Mouse (Mus musculus) frontal cortex, postnatal 36 days (tissue): Measurements from ENCODE around the gene Grin2d.
"Not testable (repeated sequence)": the region's sequence is repeated elsewhere in the genome, so short reads cannot be mapped to it uniquely, and the experiment has no call there.

ENCODE experiments used
- DNase-seq, 2 experiments: peaks; one replicate each; pipeline ENCODE4 v3.0.0; 2022; ENCODE audit warnings: low spot score in 2 of 2

Gene Grin2d

DNA sequence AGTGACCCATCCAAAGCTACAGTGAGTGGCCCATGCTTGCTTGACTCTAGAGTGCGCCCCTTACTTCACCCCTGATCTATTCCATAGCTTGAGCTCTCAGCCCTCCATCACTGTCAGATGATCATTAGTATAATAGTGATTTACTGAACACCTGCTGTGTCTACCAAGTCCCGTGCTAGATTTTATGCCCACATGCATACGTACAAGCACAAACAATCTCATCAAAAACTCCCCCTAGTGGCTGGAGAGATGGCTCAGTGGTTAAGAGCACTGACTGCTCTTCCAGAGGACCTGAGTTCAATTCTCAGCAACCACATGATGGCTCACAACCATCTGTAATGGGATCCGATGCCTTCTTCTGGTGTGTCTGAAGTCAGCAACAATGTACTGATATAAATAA lies 19.9 kb upstream of the Grin2d start:
- DNase-seq, result not testable (repeated sequence)

DNA sequence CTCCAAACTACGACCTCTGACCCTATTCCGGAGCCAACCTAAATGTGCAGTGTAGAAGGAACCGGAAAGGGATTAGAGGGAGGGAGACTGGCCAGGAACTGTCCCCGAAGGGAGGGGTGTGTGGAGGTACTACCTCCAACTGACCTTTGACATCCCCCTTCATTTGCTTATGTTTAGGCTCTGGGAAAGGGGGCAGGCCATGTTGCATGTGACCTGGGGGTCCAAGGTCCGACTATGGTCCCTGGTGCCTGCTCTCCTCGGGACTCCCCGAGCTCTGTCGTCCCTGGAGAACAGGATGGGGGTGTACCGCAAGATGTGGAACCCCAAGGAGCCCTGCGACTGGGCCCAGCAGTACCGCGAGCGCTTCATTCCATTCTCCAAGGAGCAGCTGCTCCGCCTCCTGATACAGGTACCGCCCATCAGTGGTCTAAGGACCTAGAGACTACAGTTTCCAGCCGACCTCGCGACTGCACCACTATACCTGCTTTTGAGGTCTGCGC lies 19.1 kb upstream of the Grin2d start:
- peak; percentile 60 to 66 for DNase-seq

DNA sequence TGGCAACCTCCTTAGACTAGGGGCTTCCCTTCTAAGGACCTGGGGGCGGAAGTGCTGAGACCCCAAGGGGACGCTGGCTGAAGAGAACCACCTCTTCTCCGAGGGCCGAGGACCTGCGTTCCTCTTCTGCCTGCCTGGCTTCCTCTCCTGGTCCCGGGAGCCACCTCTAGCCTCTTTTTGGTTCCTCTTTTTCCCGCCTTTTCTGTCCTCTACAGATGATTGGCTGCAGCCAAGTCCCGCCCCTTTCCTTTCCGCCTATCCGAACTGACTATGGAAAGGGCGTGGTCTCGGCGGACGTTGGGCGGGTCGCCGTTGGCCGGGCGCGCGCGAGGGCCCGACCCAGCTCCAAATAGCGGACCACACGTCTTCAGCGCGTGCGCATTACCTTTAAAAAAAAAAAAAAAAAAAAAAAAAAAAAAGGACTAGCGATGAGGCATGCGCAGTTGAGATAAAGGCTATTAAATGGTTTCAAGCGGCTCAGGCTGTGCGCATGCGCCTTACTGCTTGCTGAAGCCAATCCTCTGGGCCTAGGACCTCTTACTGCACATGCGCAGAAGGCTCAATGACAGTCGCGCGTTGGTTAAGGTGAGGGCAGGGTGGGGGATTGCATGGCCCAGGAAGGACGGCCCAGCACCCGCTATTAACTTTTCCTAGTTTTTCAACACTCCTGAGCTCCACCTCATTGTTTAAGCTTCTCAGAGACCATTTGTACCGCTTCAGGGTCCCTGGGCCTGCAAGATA lies 18.5 kb upstream of the Grin2d start, which contains the start of the genes Syngr4 and Tmem143:
Gene Syngr4, minus strand, starts transcription at position 198 of the 741 bp plus-strand sequence.
Gene Tmem143, plus strand, starts transcription at position 425 of the 741 bp plus-strand sequence.
- DNase-seq, result peak; percentile 93 to 96

DNA sequence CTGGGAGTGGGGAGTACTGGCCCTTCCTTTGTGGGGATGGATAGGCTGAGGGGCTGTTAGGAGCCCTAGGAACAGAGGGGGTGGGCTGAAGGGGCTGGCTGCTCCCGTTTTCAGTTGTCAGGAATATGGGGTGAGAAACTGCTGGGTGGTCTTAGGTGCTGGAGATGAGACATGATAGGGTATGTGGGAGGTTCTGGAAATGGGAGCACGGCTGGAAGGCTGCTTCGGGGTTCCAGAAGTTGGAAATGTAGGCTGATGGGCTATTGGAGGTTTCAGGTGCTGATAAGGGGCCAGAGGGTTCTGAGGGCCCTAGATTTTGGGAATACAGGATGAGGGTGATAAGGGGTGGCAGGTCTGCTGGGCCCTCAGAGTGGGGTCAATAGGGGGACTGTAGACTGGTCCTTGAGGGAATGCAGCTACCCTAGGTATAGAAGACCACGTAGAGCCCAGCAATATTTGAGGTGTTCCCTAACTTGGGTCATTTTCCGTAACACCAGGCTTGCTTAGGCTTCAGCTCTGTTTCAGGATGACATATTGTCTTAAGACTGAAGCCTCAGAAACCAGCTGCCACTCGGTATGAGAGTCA lies 17.8 kb upstream of the Grin2d start:
- no peak for DNase-seq

DNA sequence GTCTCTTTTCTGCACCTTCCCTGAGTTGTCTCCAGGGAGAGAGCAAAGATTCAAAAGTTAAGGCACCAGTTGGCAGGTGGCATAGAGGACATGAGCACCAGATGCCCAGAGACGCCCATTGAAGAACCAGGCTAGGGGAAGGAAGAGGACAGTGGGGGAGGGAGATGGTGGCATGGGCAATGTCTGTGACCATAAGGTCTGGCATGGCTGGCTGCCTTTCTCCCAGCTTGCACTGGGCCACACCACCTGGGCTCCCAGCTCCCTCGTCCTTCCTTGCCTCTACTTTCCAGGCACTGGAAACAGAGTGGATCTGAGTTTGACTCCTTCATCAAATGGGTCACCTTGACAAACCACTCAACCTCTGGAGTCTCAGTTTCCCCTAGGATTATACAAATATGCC lies 14.5 kb upstream of the Grin2d start:
- DNase-seq, result no peak

DNA sequence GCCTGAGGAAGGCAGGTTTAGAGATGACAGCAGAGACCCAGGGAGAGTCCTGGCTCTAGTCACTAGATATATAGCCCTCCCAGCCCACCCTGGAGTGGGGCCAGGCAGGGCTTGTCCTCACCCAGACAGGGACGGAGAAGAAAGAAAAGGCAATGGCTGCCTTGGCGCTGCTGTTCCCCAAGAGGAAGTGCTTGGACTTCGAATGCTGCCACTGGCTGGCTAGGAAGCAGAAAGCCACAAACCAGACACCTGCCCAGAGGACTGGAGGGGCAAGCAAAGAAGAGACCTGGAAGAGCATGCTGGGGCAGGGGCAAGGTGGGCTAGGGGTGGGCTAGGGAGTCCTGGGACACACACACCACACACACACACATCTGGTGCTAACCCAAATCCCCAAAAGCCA lies 9.1 kb upstream of the Grin2d start:
- DNase-seq, result no peak

DNA sequence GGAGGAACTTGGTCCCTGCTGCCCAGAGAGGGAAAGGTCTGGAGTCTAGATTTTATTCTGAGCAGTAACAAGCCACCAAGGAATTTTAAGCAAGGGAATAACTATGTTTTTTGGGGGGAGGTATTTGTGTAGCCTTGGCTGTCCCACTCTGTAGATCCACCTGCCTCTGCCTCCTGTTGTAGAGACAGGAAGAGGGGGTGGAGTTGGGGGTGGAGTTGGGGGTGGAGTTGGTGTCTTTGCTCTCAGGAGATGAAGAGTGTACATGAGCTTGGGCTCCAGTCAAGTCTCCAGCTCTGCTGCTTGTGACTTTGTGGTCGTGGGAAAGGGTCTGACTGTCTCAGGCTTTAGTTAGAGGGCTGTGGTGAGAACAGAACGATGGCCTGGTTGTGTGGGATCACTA lies 2.8 kb upstream of the Grin2d start:
- no peak for DNase-seq

DNA sequence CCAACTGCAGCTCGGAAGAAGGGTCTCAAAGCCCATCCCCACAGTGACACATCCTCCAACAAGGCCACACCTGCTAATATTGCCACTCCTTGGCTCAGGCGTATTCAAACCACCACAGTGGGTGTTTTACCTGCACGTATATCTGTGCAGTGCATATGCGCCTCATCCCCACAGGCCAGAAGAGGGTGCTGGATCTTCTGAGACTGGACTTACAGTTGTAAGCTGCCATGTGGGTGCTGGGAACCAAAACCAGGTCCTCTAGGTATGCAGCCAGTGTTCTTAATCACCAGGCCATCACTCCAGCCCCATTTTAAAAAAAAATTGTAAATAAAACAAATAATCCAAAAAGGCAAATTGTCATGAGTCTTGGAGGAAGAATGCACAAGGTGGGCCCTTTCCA lies 2.4 kb upstream of the Grin2d start:
- DNase-seq, result no peak

DNA sequence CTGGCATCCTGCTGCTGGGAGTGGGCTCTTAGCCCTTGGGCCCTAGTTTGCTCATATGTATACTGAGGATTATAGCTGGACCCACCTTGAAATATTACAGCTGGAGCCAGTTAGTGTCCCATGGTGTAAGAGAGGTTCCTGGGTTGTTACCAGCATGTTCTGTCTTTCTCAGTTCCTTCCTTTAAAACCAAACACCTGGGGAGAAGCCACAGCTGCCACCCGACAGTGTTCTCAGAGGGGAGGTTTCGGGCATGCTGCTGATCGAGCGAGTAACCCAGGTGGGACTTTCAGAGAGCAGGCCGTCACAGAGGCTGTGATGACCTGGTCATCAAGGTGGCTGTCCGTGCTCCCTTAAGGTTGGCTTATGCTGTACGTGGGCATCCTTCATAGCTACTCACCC lies 1.3 kb downstream of the Grin2d start:
- no peak for DNase-seq

DNA sequence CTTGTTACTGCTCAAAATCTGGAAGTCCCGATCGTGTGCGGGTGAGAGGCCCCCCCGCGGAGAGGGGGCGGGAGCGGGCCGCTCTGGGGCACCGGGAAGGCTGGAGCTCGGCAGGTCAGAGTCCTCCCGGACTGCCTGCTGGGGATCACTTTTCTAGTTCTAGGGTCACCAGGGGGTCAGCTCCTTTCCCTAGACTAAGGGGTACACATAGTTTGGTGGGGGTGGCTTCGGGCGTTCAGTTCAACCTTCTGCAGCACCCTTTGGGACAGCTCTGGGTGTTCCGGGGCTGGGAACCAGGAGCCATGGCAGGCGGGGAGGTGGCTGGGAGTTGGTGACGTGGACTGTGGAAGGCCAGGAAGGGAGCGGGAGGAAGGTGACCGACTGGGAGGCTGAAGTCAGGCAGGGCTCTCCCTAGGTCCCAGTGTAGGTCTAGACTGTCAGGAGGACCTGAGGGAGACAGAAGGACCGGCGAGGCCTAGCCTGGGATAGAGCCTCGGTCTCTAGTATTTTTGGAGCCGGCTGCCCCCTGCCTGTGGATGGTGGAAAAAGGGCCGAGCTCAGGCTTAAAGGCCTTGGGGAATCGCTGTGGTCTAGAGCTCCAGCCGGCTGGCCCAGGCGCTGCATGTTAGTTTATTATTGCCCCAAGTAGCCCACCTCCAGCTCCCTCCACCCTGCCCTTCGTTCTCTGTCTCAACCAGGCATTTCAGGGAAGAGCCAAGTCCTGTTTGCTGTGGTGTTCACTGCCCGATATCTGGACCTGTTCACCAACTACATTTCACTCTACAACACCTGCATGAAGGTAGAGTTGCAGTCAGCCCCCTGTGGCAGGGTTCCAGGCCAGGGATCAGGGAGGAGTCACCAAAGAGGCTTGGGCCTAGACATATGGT lies 4.9 kb downstream of the Grin2d start:
- peak; percentile 54 to 61 for DNase-seq

DNA sequence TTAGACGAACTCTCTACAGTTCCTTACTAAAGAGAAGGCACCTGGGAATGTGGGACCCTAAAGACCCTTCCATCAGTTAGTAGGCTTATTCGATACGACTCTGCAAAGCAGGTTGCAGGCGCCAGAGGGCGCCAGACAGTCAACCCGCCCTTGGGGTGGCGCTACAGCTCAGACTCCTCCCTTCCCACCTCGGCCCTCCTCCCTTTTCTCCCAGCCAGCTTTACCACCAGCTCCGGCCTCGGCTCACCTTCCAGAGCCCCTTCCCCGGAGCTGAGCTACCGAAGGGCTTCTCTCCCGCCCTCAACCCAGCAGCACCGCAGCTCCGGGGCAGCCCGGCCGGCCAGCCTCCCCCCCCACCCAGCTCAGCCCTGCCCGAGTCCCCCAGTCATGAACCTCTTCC lies 5.6 kb downstream of the Grin2d start, which contains the start of gene Kdelr1:
Gene Kdelr1, plus strand, starts transcription at position 149 of the 400 bp plus-strand sequence.
- DNase-seq, result peak; percentile 89 to 91

DNA sequence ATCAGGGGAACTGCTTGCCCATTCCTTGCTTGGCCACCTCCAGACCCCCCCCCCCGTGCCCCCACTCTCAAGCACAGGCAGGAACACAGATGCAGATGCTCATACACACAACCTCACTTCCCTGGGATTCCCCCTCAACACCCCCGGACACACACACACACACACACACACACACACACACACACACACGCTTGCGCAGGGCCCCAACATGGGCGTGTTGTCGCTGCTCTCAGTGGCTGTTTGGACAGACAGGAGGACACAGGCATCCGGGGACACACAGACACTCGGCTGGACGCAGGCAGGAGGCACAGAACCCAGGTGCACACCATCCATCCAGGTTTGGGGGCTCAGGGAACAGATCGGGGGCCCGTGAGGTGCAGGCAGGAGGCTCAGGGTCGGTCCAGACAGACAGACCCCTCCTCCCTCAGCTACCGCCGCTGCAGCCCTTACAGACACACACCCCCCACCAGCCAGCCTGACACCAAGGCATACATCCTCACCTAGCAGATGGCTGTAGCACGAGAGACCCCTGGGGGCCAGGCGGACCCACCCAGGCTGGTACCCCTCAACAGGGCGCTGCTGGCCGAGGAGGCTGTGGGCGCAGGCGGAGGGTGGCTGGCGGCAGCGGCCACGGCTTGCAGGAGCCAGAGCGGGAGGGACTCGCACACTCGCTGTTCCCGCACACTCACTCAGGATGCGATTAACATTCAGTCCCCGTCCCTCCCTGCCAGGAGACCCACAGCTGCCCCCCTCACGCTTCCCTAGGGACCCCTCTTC lies 7.7 kb downstream of the Grin2d start:
- DNase-seq, result no peak

DNA sequence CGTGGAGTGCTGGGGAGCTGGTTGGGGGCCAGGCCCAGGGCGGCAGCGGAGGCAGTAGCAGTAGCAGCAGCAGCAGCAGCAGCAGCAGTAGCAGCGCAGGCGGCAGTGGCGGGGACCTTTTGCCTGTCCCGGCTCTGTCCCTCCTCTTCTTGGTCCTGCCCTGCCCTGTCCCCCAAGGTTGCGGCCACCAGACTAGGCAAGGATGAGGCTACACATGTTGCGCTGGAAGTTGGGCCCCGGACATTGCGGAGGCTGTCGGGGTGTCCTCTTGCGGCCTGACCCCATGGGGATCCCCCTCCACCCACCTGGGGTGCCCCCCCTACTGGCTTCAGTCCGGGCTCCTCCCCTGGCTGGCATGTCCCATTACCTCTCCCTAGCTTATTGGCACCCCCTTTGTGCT lies 8.4 kb downstream of the Grin2d start:
- no peak for DNase-seq

DNA sequence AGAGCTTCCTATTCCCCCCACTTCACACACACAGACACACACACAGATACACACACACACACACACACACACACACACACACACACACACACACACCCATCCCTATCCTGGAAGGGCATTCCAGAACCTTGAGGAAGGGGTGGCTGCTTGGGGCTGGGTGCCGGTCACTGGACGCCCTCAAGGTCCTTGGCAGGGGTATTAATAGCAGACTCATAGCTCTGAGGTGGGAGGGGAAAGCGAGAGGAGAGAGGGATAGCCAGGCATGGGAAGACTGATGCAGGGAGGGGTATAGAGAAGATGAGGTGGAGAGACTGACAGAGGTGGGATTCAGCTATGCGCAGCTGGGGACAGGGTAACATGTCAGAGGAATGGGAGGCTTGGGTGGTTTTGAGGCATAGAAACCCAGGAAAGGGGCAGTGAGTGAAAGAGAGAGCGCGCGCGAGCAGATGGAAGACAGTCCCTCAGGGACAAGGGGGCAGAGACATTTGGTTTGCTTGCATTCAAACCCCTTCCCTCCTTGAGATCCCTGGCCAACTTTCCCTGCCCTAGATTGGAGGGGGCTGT lies 9.0 kb downstream of the Grin2d start:
- no peak for DNase-seq

DNA sequence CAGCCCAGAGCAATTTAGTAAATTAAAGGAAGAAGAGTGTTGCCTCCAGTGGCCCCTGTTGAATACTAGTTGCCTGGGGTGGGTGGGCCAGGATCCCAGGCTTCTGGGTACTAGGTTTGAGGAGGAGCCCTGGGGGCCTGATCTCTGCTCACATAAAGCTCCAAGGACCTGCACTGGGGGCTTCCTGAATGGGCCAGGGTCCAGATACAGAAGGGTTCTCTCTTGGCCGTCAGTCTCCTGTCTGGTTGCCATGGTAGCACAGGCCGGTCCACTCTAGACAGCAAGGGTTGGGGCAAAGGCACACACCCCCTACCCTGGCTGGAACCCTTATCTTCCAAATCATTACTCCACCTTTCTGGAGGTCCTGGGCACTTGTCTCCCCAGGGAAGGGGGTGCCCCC lies 10.3 kb downstream of the Grin2d start:
- no peak for DNase-seq

DNA sequence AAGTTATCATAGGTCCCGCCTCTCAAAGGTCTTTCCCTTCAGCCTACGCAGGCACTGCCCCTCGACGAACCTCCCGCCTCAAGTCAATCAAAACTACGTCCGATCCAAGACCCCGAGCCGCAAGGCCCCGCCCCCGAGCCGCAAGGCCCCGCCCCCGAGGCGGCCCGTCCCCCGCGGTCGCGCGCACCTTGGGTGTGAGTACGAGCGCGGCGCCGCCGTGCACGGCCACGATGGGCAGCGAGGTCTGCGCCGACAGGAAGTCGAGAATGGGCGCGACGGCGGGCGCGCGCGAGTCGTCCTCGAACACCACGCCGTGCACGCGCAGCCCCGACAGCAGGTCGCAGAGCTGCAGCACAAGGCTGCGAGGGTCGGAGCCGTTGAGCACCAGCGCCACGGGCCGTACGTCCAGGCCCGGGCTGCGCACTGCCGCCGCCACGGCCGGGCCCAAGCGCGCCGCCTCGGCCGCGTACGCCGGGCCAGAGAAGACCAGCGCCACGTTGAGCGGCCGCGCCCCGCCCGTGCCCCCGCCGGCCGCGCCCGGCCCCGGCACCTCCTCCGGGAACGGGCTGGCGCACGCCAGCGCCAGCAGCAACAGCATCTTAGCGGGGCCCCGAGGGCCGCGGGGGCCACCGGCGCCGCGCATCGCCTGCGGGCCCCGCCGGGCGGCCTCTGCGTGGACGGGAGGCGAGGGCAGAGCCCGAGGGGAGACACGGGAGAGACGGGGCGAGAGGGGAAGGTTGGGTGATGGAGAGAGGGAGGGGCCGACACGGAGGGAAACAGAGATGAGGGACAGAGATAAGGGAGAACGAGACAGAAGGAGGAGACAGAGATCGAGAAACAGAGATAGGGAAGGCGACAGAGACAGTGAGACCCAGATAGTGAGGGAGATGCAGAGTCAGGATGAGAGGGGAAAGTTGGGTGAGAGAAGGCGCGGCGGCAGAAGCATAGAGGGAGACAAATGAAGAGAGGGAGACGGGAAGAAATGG lies 12.0 kb downstream of the Grin2d start:
- DNase-seq, result peak; percentile 66 to 84

DNA sequence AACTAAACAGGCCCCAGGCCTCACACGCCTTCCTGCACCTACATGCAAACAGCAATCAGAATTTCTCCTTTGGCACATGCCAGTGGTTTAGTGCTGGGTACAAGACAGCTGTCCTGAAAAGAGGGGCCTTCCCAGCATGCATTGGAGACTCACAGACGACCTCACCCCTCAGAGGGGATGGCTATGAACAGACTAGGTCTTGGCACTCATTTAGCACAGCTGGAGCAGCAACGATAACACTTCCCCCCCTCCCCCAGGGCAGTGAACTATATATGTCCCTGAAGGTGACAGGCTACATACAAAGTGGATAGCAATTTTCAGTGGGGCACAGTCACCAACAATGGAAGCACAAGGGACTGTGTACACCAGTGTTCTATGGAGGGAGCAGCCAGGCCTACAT lies 13.7 kb downstream of the Grin2d start:
- no peak for DNase-seq

DNA sequence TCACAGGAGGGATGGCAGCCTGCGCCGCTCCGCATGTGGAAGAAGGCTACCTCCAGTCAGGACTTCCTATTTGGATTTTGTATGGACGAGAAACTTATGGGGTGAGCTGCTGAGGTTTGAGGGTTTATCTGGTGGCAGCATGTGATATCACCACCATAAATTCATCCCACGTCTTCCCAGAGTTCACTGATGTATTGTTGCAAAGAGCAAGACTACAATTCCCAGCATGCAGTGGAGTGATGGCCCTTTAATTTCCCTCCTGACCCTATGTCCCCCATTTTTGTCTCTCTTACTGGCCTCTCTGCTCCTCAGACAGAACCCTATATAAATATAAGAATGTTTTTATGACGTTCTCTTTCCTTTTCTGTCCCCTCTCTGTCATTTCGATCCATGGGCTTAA lies 15.4 kb downstream of the Grin2d start:
- no peak for DNase-seq

DNA sequence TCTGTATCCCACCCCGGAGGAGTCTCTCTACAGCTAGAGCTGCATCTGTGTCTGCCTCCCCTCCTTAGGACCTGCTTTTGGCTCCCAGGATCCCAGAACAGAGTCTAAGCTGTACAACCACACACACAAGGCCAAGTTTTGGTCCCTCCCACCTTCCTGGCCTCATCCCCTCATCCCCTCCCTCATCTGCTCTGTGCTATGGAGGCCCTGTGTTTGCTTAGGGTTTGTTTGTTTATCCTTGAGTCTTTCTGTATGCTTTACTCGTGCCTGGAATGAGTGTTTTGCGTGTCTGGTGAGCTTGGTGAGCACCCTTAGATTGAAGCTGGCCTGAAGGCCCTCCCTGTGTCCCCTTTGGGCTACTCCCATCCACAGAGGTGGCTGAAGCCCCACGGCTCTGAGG lies 19.2 kb downstream of the Grin2d start:
- no peak for DNase-seq
